Mouse (Mus musculus) C2C12 (cell line): ENCODE measurements around the gene Tenm4.

ENCODE experiments used
- CEBPB ChIP-seq: IDR thresholded peaks from one replicate; pipeline ENCODE4 v1.6.1; 2011; ENCODE audit warnings: low read depth, mild to moderate bottlenecking, control low read depth, moderate library complexity
- CTCF ChIP-seq: IDR thresholded peaks from one replicate; pipeline ENCODE4 v1.5.1; 2011; ENCODE audit not compliant: control insufficient read depth, insufficient read depth, insufficient read length
- FOSL1 ChIP-seq: IDR thresholded peaks from one replicate; pipeline ENCODE4 v1.8.0; 2011; ENCODE audit warnings: mild to moderate bottlenecking, low read length; ENCODE audit not compliant: poor library complexity, insufficient read depth, severe bottlenecking
- MAX ChIP-seq: IDR thresholded peaks from one replicate; pipeline ENCODE4 v1.6.1; 2011; ENCODE audit warnings: mild to moderate bottlenecking, control low read depth
- MYOD1 ChIP-seq: IDR thresholded peaks from one replicate; pipeline ENCODE4 v1.6.1; 2011; ENCODE audit warnings: low read depth; ENCODE audit not compliant: control insufficient read depth, insufficient read length
- MYOG ChIP-seq: IDR thresholded peaks from one replicate; pipeline ENCODE4 v1.6.1; 2011; ENCODE audit not compliant: control insufficient read depth, insufficient read length; ENCODE audit errors: extremely low read depth
- USF1 ChIP-seq: IDR thresholded peaks from one replicate; pipeline ENCODE4 v1.6.1; 2011; ENCODE audit warnings: low read depth, mild to moderate bottlenecking, control low read depth, moderate library complexity

DNA sequence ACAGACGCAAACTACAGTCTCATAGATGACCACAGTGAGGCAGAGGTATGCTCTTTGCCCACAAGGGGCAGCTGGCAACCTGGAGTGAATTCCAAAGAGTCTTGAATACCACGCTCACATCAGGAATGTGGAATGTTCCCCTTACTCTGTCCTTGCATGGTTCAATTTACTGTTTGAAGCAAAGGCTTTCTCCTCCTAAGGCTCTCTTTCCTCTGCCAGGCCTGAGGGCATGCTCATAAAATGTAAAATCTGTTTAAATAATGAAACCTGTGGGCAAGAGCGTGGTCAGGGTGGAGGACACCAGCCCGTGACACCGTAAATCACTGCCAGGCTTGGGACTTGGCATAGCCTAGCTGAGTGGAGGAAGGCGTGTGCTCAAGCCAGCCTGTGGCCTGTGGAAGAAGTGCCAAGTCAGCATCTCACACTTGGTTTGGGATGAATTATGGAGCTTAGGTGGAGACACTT lies 34.5 kb upstream of the Tenm4 start:
- no peak for TF ChIP-seq MYOD1
- no peak for TF ChIP-seq CEBPB
- no peak for TF ChIP-seq CTCF
- TF ChIP-seq USF1, result no peak
- TF ChIP-seq MAX, result no peak
- no peak for TF ChIP-seq FOSL1
- TF ChIP-seq MYOG, result no peak
